Mouse (Mus musculus): ENCODE measurements around the gene Cutal.

DNA sequence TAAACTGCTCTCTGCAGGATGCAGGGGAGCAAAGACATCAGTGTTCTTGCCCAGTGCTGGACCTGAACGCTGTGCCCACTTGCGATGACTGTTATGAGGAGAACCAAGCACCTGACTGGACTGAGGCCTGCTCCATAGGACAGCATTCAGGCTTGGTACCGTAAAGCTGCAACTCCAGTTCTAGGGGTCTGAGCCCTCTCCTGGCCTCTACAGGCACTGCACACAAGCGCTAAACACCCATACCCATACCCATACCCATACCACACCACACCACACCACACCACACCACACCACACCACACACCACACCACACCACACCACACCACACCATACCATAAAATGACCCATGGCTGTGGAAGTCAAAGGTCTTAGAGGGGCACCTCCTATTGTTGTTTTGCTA is 18.9 kb upstream of the Cutal start:
- TF ChIP-seq CTCF (IDR thresholded peaks at IDR 0.05; ENCODE audit: insufficient read depth, low read depth, low read length): no peak
- no peak for TF ChIP-seq POLR2A (IDR thresholded peaks at IDR 0.05; ENCODE audit: insufficient read depth, low read depth, low read length)
